Mouse (Mus musculus) v-Abl transformed pro-B cells (cell line): ENCODE results near the gene Tnfaip8l2.
"Not testable (repeated sequence)": the region's sequence is repeated elsewhere in the genome, so short reads cannot be mapped to it uniquely, and the experiment has no call there.

Experiments
- in situ Hi-C, 2 experiments: fragments of 400-800 bp; cut with MboI; formaldehyde crosslinking; loops; one replicate each; pipeline ENCODE4 v1.15.1; 2025; ENCODE audit not compliant: unreplicated experiment in 2 of 2

Tnfaip8l2 gene

GRCm38 (mm10) chr3:95124972-95125371, 17.2 kb downstream of the Tnfaip8l2 start:
- in situ Hi-C loops: loop anchor here in 1 of 2 experiments (25.0 kb wide), 1 partner anchor 137 kb away; the partner anchor contains the start of gene Bnipl

- in situ Hi-C loops: no loop called here
Observed at GRCm38 (mm10) chr3:95124246-95124645, 17.9 kb downstream of the Tnfaip8l2 start, which contains the start of gene Tmod4. Gene Tmod4, plus strand, starts transcription at chr3:95124476.

- in situ Hi-C loops: no loop called here
Observed at GRCm38 (mm10) chr3:95121580-95121979, 20.6 kb downstream of the Tnfaip8l2 start.

GRCm38 (mm10) chr3:95117751-95118150, 24.4 kb downstream of the Tnfaip8l2 start:
- in situ Hi-C loops: no loop called here

GRCm38 (mm10) chr3:95112760-95113159, 29.4 kb downstream of the Tnfaip8l2 start:
- in situ Hi-C loops: no loop called here

GRCm38 (mm10) chr3:95110911-95111726, 31.0 kb downstream of the Tnfaip8l2 start, which contains the start of gene Vps72:
Gene Vps72, plus strand, starts transcription at chr3:95111022.
- in situ Hi-C loops: no loop called here

GRCm38 (mm10) chr3:95107898-95108297, 34.3 kb downstream of the Tnfaip8l2 start:
- in situ Hi-C loops: no loop called here

- in situ Hi-C loops: not testable (repeated sequence)
Observed at GRCm38 (mm10) chr3:95107308-95107707, 34.9 kb downstream of the Tnfaip8l2 start.

GRCm38 (mm10) chr3:95106338-95107117, 35.6 kb downstream of the Tnfaip8l2 start, which contains the start of gene Pip5k1a:
Gene Pip5k1a, minus strand, starts transcription at chr3:95106930.
- in situ Hi-C loops: no loop called here

GRCm38 (mm10) chr3:95105586-95106337, 36.4 kb downstream of the Tnfaip8l2 start:
- in situ Hi-C loops: no loop called here

GRCm38 (mm10) chr3:95105121-95105520, 37.0 kb downstream of the Tnfaip8l2 start:
- in situ Hi-C loops: no loop called here

GRCm38 (mm10) chr3:95100854-95101253, 41.3 kb downstream of the Tnfaip8l2 start:
- in situ Hi-C loops: no loop called here
